Mouse (Mus musculus): ENCODE results near the gene Chrnb4. TPM values are rescaled to one million over a fixed set of nuclear protein-coding genes. Genes with fewer than 3 reads are reported as not detected.

Chrnb4 gene
- not detected for polyA plus RNA-seq (2017; shearing (Covaris generic))

GRCm38 (mm10) chr9:55048211-55048880, at the start of gene Chrnb4:
Gene Chrnb4 (minus strand): TSS chr9:55048779.
- ATAC-seq = no peak

- ATAC-seq = no peak
Measured at GRCm38 (mm10) chr9:55096870-55097269, 48.3 kb upstream of the Chrnb4 start.

- no peak for ATAC-seq
Measured at GRCm38 (mm10) chr9:55096033-55096432, 47.5 kb upstream of the Chrnb4 start.

GRCm38 (mm10) chr9:55090141-55090540, 41.6 kb upstream of the Chrnb4 start:
- no peak for ATAC-seq

GRCm38 (mm10) chr9:55089226-55089625, 40.6 kb upstream of the Chrnb4 start:
- ATAC-seq = no peak

GRCm38 (mm10) chr9:55083154-55083913, 34.8 kb upstream of the Chrnb4 start:
- ATAC-seq = no peak

- ATAC-seq = no peak
Measured at GRCm38 (mm10) chr9:55067965-55068265, 19.3 kb upstream of the Chrnb4 start.

GRCm38 (mm10) chr9:55067260-55067964, 18.8 kb upstream of the Chrnb4 start:
- ATAC-seq = no peak

GRCm38 (mm10) chr9:55065241-55065640, 16.7 kb upstream of the Chrnb4 start:
- ATAC-seq = no peak

- ATAC-seq = no peak
Measured at GRCm38 (mm10) chr9:55058067-55058466, 9.5 kb upstream of the Chrnb4 start.

GRCm38 (mm10) chr9:55055386-55055930, 6.9 kb upstream of the Chrnb4 start:
- no peak for ATAC-seq

- ATAC-seq = no peak
Measured at GRCm38 (mm10) chr9:55046764-55047163, 1.8 kb downstream of the Chrnb4 start.

GRCm38 (mm10) chr9:55045001-55045400, 3.6 kb downstream of the Chrnb4 start:
- no peak for ATAC-seq

- no peak for ATAC-seq
Measured at GRCm38 (mm10) chr9:55043688-55044087, 4.9 kb downstream of the Chrnb4 start.

- ATAC-seq = no peak
Measured at GRCm38 (mm10) chr9:55041389-55041788, 7.2 kb downstream of the Chrnb4 start.

GRCm38 (mm10) chr9:55039983-55040382, 8.6 kb downstream of the Chrnb4 start:
- ATAC-seq = no peak

GRCm38 (mm10) chr9:55038948-55039347, 9.6 kb downstream of the Chrnb4 start:
- no peak for ATAC-seq

GRCm38 (mm10) chr9:55031435-55032167, 17.0 kb downstream of the Chrnb4 start:
- no peak for ATAC-seq

GRCm38 (mm10) chr9:55026275-55026663, 22.3 kb downstream of the Chrnb4 start, which contains the start of gene Chrna3:
Gene Chrna3 (minus strand): TSS chr9:55026562.
- ATAC-seq = no peak

GRCm38 (mm10) chr9:55025534-55026274, 22.9 kb downstream of the Chrnb4 start:
- no peak for ATAC-seq

GRCm38 (mm10) chr9:55023902-55024583, 24.5 kb downstream of the Chrnb4 start:
- ATAC-seq = no peak

All from activated CD4-positive, CD25-positive, alpha-beta regulatory T cell, adult 4 months (primary cell).